Mouse (Mus musculus) forebrain, embryonic 14.5 days (tissue): ENCODE results near the gene Cyp2d10. TPM values are rescaled to one million over a fixed set of nuclear protein-coding genes. Genes with fewer than 3 reads are reported as not detected.
A peak's percentile ranks its signal among the peaks of the same experiment; 100 is the strongest.

Experiments used
- ATAC-seq: fragments of 200-750 bp; cut with Nextera tagmentation; 2 replicates; pipeline ENCODE4 v1.8.0; 2017; ENCODE audit warnings: mild to moderate bottlenecking, moderate library complexity
- DNase-seq: peaks from one replicate; pipeline ENCODE4 v3.0.0-alpha.2; 2015; ENCODE audit warnings: low spot score
- H3K27ac ChIP-seq: fragments of 300-500 bp; sonication (generic); 2 replicates; pipeline ENCODE4 v1.5.1; 2014; ENCODE audit warnings: low read depth, mild to moderate bottlenecking, control low read depth, low read length, moderate library complexity
- H3K27me3 ChIP-seq: fragments of 300-500 bp; sonication (generic); replicated peaks from 2 replicates; pipeline ENCODE4 v1.6.1; 2014; ENCODE audit warnings: low read length, control low read depth, mixed read lengths; ENCODE audit not compliant: control insufficient read depth, insufficient read depth
- H3K36me3 ChIP-seq: fragments of 300-500 bp; sonication (generic); 2 replicates; pipeline ENCODE4 v1.6.1; 2014; ENCODE audit warnings: low read length, control low read depth; ENCODE audit not compliant: control insufficient read depth, insufficient read depth
- H3K4me1 ChIP-seq: fragments of 300-500 bp; sonication (generic); 2 replicates; pipeline ENCODE4 v1.6.1; 2014; ENCODE audit warnings: antibody characterized with exemption, low read length, control low read depth; ENCODE audit not compliant: control insufficient read depth, insufficient read depth
- H3K4me2 ChIP-seq: fragments of 300-500 bp; sonication (generic); 2 replicates; pipeline ENCODE4 v1.6.1; 2014; ENCODE audit warnings: mild to moderate bottlenecking, control low read depth, low read length
- H3K4me3 ChIP-seq: fragments of 300-500 bp; sonication (generic); 2 replicates; pipeline ENCODE4 v1.5.1; 2014; ENCODE audit warnings: low read depth, low read length, control low read depth
- H3K9ac ChIP-seq: fragments of 300-500 bp; sonication (generic); 2 replicates; pipeline ENCODE4 v1.6.1; 2014; ENCODE audit warnings: mild to moderate bottlenecking, low read length, control low read depth, moderate library complexity
- H3K9me3 ChIP-seq: fragments of 300-500 bp; sonication (generic); replicated peaks from 2 replicates; pipeline ENCODE4 v1.6.1; 2016; ENCODE audit warnings: low read length, control low read depth, mixed read lengths; ENCODE audit not compliant: control insufficient read depth
- WGBS: fragments of 180-500 bp; shearing (Covaris S2); extraction: QIAGEN DNeasy Blood & Tissue Kit; methylation state at CpG from one replicate; pipeline ENCODE4 v1.1.7; 2014; 5-methylcytosine and 5-hydroxymethylcytosine counted together
- polyA plus RNA-seq: library from polyadenylated mRNA; unstranded; fragments of >200 nt; fragmentation: Nextera tagmentation; extraction: Ambion mirVana; gene quantifications from 2 replicates; pipeline ENCODE4 v1.2.1, GENCODE M21; 2014

The Cyp2d10 gene
- polyA plus RNA-seq, 1 experiment from 2014 or later: not detected

GRCm38 (mm10) chr15:82382441-82382840 lies 24.6 kb downstream of the Cyp2d10 start:
- DNase-seq (no peak), ATAC-seq (no peak)
- Histone ChIP-seq H3K4me1 (peaks cover 5% of the 10 kb centered on the region; the same call in 1 of the 2 replicates), H3K9ac (no peak overlapping the region), H3K4me3 (no peak overlapping the region), H3K27ac (no peak overlapping the region), H3K36me3 (no peaks in the 10 kb centered on the region), H3K4me2 (no peak overlapping the region), H3K27me3 (no peaks in the 10 kb centered on the region), H3K9me3 (no peaks in the 10 kb centered on the region)
- WGBS: 84% methylated on average over 2 of the region's 2 CpGs

- Histone ChIP-seq H3K27me3 (no peaks in the 10 kb centered on the region), H3K4me2 (peak overlapping the region; percentile 55), H3K9me3 (no peaks in the 10 kb centered on the region), H3K9ac (peak overlapping the region; percentile 40; the same call in 1 of the 2 replicates), H3K36me3 (no peaks in the 10 kb centered on the region), H3K4me3 (peak overlapping the region; percentile 31), H3K4me1 (peaks cover 15% of the 10 kb centered on the region), H3K27ac (no peak overlapping the region)
- no peak for ATAC-seq
- WGBS: 38% methylated on average over 7 of the region's 7 CpGs
- DNase-seq: no peak
Measured at GRCm38 (mm10) chr15:82380714-82381062, 26.3 kb downstream of the Cyp2d10 start.

DNA sequence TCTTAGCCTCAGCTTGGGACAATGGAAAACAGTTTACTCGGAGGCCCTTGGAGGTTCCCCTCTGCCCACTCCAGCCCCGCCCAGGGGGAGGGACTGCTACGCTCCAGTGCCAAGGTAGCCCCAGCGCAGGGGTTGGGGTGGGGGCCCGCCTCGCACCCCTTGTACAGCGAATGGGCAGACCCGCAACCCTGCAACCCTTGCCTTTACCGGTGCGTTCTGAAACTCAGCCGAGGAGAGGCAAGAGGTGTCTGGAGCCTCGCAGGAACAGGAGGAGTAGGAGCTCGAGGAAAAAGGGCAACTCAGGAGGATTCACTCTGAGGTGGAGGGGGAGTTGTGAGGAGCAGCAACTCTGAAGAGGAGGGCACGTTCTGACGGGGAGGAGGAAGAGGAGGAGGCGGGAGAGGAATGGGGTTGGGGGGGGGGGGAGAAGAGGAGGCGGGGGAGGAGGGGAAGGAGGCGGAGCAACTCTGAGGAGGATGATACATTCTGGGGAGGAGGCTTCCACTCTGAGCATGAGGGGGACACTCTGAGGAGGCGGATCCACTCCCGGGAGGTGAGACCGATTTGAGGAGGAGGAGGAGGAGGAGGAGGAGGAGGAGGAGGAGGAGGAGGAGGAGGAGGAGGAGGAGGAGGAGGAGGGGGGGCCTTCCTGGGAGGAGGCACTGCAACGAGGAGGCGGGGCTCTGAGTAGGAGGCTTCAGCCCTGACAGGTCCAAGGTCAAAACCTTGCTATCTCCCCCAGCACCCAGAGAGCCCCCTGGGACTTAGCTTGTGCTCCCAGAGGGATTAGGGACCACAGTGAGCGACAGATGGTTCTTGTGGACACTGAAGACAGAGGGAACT lies 26.9 kb downstream of the Cyp2d10 start, which contains the start of gene Cyp2d22:
Gene Cyp2d22 (minus strand): TSS at position 390 of the 843 bp plus-strand sequence.
- peak within 1 kb of the TSS; percentile 55 for H3K4me2 ChIP-seq
- H3K36me3 ChIP-seq: no peaks in the 10 kb centered on the region
- H3K9me3 ChIP-seq: no peaks in the 10 kb centered on the region
- peak within 1 kb of the TSS; percentile 55 for H3K9ac ChIP-seq
- DNase-seq (peak; percentile 57), ATAC-seq (peak; percentile 77)
- H3K4me3 ChIP-seq: peak within 1 kb of the TSS; percentile 31
- no peaks in the 10 kb centered on the region for H3K27me3 ChIP-seq
- 3% methylated on average over 18 of the region's 24 CpGs for WGBS
- H3K27ac ChIP-seq: no peak within 1 kb of the TSS
- peaks cover 15% of the 10 kb centered on the region for H3K4me1 ChIP-seq

GRCm38 (mm10) chr15:82379511-82379870 lies 27.5 kb downstream of the Cyp2d10 start:
- peak overlapping the region; percentile 55 for H3K4me2 ChIP-seq
- H3K27me3 ChIP-seq: no peaks in the 10 kb centered on the region
- no peak overlapping the region for H3K27ac ChIP-seq
- ATAC-seq: peak; percentile 37
- no peak for DNase-seq
- peak overlapping the region; percentile 55 for H3K9ac ChIP-seq
- 24% methylated on average over 7 of the region's 7 CpGs for WGBS
- H3K36me3 ChIP-seq: no peaks in the 10 kb centered on the region
- H3K4me1 ChIP-seq: peaks cover 15% of the 10 kb centered on the region
- H3K9me3 ChIP-seq: no peaks in the 10 kb centered on the region
- peak overlapping the region; percentile 31; the same call in 1 of the 2 replicates for H3K4me3 ChIP-seq

- H3K36me3 ChIP-seq: no peaks in the 10 kb centered on the region
- H3K27ac ChIP-seq: no peak overlapping the region
- no peak overlapping the region for H3K4me2 ChIP-seq
- H3K27me3 ChIP-seq: no peaks in the 10 kb centered on the region
- H3K4me1 ChIP-seq: peaks cover 15% of the 10 kb centered on the region
- H3K4me3 ChIP-seq: no peak overlapping the region
- 61% methylated on average over 15 of the region's 15 CpGs for WGBS
- H3K9ac ChIP-seq: no peak overlapping the region
- ATAC-seq (no peak), DNase-seq (no peak)
- no peaks in the 10 kb centered on the region for H3K9me3 ChIP-seq
Measured at GRCm38 (mm10) chr15:82378261-82379180, 28.5 kb downstream of the Cyp2d10 start.

GRCm38 (mm10) chr15:82377701-82378100 lies 29.3 kb downstream of the Cyp2d10 start:
- Histone ChIP-seq H3K4me1 (peaks cover 15% of the 10 kb centered on the region), H3K9me3 (no peaks in the 10 kb centered on the region), H3K4me2 (no peak overlapping the region), H3K27ac (no peak overlapping the region), H3K27me3 (no peaks in the 10 kb centered on the region), H3K4me3 (no peak overlapping the region), H3K9ac (no peak overlapping the region), H3K36me3 (no peaks in the 10 kb centered on the region)
- WGBS: 89% methylated on average over 5 of the region's 5 CpGs
- ATAC-seq (no peak), DNase-seq (no peak)

DNA sequence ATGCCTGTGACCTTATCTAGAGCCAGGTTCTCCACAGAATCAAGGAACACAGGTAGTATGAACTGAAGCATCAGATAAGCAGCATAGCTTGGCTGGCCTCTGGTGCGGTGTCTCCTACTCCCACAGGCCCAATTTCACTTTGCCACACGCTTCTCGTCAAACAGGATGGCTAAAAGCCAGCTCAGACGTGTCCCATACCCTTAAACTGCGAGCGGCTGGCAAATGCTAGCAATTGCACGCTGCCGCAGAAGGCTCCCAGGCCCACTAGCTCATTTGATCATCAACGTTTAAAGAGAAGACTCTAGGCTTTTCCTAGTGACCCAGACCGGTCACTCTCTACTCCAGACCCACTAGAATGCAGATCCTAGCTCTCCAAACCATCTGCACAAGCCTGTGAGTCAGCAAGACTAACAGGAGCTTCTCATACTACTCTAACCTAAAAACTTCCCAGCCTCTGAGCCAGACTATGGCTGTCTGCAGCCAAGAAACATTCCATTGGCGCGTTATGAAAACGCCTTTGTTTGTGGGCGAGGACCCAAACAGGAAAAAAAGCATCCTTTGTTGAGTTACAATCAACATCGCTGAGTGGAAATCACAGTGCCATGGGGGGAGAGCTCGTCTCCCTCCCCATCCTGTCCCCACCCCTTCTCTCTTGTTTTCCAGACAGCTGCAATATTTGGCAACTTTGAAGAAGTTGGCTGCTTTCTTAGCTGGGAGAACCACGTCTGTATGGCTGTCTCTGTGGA lies 30.4 kb downstream of the Cyp2d10 start:
- Histone ChIP-seq H3K4me3 (no peak overlapping the region), H3K27me3 (no peaks in the 10 kb centered on the region), H3K36me3 (no peaks in the 10 kb centered on the region), H3K4me2 (no peak overlapping the region), H3K27ac (peak overlapping the region; percentile 52; the same call in 1 of the 2 replicates), H3K9me3 (no peaks in the 10 kb centered on the region), H3K4me1 (peaks cover 15% of the 10 kb centered on the region), H3K9ac (peak overlapping the region; percentile 18; the same call in 1 of the 2 replicates)
- 44% methylated on average over 17 of the region's 17 CpGs for WGBS
- no peak for ATAC-seq
- peak; percentile 72 for DNase-seq

- Histone ChIP-seq H3K4me1 (peaks cover 14% of the 10 kb centered on the region), H3K27me3 (no peaks in the 10 kb centered on the region), H3K36me3 (no peaks in the 10 kb centered on the region), H3K9ac (no peak overlapping the region), H3K9me3 (no peaks in the 10 kb centered on the region), H3K4me2 (no peak overlapping the region), H3K4me3 (no peak overlapping the region), H3K27ac (no peak overlapping the region; the same call in 1 of the 2 replicates)
- DNase-seq: no peak
- WGBS: 89% methylated on average over 9 of the region's 9 CpGs
- ATAC-seq: no peak
Measured at GRCm38 (mm10) chr15:82375855-82376254, 31.1 kb downstream of the Cyp2d10 start.
